Comparison of ENCODE assay signal across 8 mouse cellular contexts in the genomic region with DNA sequence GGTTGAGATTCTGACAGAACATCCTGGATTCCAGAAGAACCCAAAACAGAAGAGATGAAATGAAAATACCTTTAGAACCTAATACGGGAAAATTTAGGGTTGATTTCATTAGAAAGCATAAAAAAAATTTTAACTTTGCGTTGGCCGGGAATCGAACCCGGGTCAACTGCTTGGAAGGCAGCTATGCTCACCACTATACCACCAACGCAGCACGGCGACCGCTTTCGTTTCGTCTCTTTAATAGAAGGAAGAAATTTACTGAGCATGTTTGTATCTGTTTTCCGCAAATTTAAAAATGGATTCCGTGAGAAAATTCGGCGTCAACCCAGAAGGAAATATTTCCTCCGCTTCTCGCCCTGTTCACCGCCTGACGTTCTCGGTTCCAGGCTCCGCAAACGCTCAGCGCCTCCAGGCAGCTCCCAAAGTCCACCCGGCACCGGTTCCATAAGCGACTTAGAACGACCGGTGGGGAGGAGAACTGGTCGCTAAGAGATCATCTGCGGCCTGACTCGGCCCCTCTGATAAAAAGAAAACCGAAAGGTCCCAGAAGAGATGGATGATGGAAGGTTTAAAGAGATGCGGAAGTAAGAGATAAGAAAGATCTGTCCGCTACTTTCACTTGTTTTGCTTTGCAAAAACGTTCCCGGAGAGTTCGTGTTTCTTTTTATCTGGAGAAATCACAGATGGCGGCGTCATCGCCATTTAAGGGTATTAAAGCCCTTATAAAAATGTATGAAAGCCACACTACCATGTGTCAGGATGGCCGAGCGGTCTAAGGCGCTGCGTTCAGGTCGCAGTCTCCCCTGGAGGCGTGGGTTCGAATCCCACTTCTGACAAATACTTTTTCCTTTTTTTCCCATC. TPM values are rescaled to one million over a fixed set of nuclear protein-coding genes. Genes with fewer than 3 reads are reported as not detected.
DNase-seq lines count a peak whose midpoint lies in the region; ATAC-seq lines count a peak whose summit lies in the region.

No protein-coding gene starts in this region.

- H3K9me3 ChIP-seq in hindbrain, embryonic 12.5 days (replicated peaks): no peaks in the 10 kb centered on the region

- WGBS in hindbrain, embryonic 12.5 days: under 1% methylated on average over 47 of the region's 47 CpGs

- H3K36me3 ChIP-seq in hindbrain, embryonic 12.5 days: no peaks in the 10 kb centered on the region

- H3K27me3 ChIP-seq in hindbrain, embryonic 12.5 days: peaks cover 20% of the 10 kb centered on the region

- peak overlapping the region; percentile 80 for H3K27ac ChIP-seq in hindbrain, embryonic 12.5 days

- peak; percentile 87 for ATAC-seq in hindbrain, embryonic 12.5 days (ENCODE audit: low FRiP score)

- H3K4me3 ChIP-seq in hindbrain, embryonic 12.5 days: peak overlapping the region; percentile 81

- H3K4me1 ChIP-seq in hindbrain, embryonic 12.5 days: peaks cover 15% of the 10 kb centered on the region; the same call in 1 of the 2 replicates

- H3K9ac ChIP-seq in hindbrain, embryonic 12.5 days: peak overlapping the region; percentile 75

- DNase-seq in Muller cell, postnatal 12 days (ENCODE audit: inconsistent ontology term): peak; percentile 87
- DNase-seq in cerebellum, postnatal 10 days: peak; percentile 89 to 92
- peak; percentile 48 to 80 for DNase-seq in frontal cortex, postnatal 10 days (ENCODE audit: low spot score in 2 of 2)
- peak; percentile 89 to 92 for DNase-seq in layer of hippocampus, postnatal 14 days (ENCODE audit: low spot score in 2 of 2)
- DNase-seq in lung, postnatal 10 days: peak; percentile 90
- DNase-seq in ovary, postnatal 14 days (ENCODE audit: low spot score): peak; percentile 82
- peak; percentile 83 for DNase-seq in thymus, postnatal 14 days

- H3K4me2 ChIP-seq in hindbrain, embryonic 12.5 days (replicated peaks): peak overlapping the region; percentile 49

RNA-seq across cellular contexts. Expression of gene Fcgr4, which starts 19.4 kb away (rescaled TPM):
- 0.25 and 0.45 TPM in 2 replicates for polyA plus RNA-seq in hindbrain, embryonic 12.5 days (2016; fragmentation: Nextera tagmentation; extraction: Ambion mirVana)
- total RNA-seq in layer of hippocampus, postnatal 14 days (2021): not detected

RNA-seq across cellular contexts. Expression of gene Fcgr3, which starts 26.6 kb away (rescaled TPM):
- 7.2 and 9.1 TPM in 2 replicates for polyA plus RNA-seq in hindbrain, embryonic 12.5 days (2016; fragmentation: Nextera tagmentation; extraction: Ambion mirVana)
- 10 to 100 TPM; 10.2 to 11.6 TPM for total RNA-seq in layer of hippocampus, postnatal 14 days (2021)

Comparison
In these comparisons a context has a peak if more than half of its experiments do, and no peak if none do; other contexts are left out.
1. Peak in every context shown above with its lines: DNase-seq, ATAC-seq, H3K4me3 ChIP-seq and H3K27ac ChIP-seq.